Mouse (Mus musculus) hindbrain, postnatal 0 days (tissue): ENCODE results near the gene Syt7. TPM values are rescaled to one million over a fixed set of nuclear protein-coding genes. Genes with fewer than 3 reads are reported as not detected.

ENCODE experiments used
- ATAC-seq: fragments of 200-750 bp; cut with Nextera tagmentation; 2 replicates; pipeline ENCODE4 v1.8.0; 2017; ENCODE audit warnings: mild to moderate bottlenecking, moderate TSS enrichment, moderate library complexity
- DNase-seq: peaks from one replicate; pipeline ENCODE4 v3.0.0-alpha.2; 2015; ENCODE audit warnings: low spot score
- H3K27ac ChIP-seq: fragments of 300-500 bp; sonication (generic); 2 replicates; pipeline ENCODE4 v1.5.1; 2014; ENCODE audit warnings: mild to moderate bottlenecking
- H3K27me3 ChIP-seq: fragments of 300-500 bp; sonication (generic); 2 replicates; pipeline ENCODE4 v1.6.1; 2014; ENCODE audit warnings: low read length, mixed read lengths; ENCODE audit not compliant: insufficient read depth
- H3K36me3 ChIP-seq: fragments of 300-500 bp; sonication (generic); 2 replicates; pipeline ENCODE4 v1.6.1; 2014; ENCODE audit warnings: low read length, mixed read lengths; ENCODE audit not compliant: insufficient read depth
- H3K4me1 ChIP-seq: fragments of 300-500 bp; sonication (generic); 2 replicates; pipeline ENCODE4 v1.6.1; 2014; ENCODE audit warnings: antibody characterized with exemption, low read length, mixed read lengths; ENCODE audit not compliant: insufficient read depth
- H3K4me2 ChIP-seq: fragments of 300-500 bp; sonication (generic); 2 replicates; pipeline ENCODE4 v1.6.1; 2014; ENCODE audit warnings: low read depth, mild to moderate bottlenecking, low read length, moderate library complexity, mixed read lengths
- H3K4me3 ChIP-seq: fragments of 300-500 bp; sonication (generic); 2 replicates; pipeline ENCODE4 v1.5.1; 2014; ENCODE audit warnings: low read length
- H3K9ac ChIP-seq: fragments of 300-500 bp; sonication (generic); replicated peaks from 2 replicates; pipeline ENCODE4 v1.6.1; 2014; ENCODE audit warnings: mild to moderate bottlenecking, low read length, moderate library complexity, mixed read lengths
- H3K9me3 ChIP-seq: fragments of 300-500 bp; sonication (generic); 2 replicates; pipeline ENCODE4 v1.6.1; 2016; ENCODE audit warnings: low read length, mixed read lengths
- CTCF ChIP-seq: IDR thresholded peaks from 2 replicates; pipeline ENCODE4 v1.5.1; 2016; ENCODE audit warnings: antibody characterized with exemption, control low read depth, low read depth
- WGBS: fragments of 180-500 bp; shearing (Covaris S2); extraction: QIAGEN DNeasy Blood & Tissue Kit; methylation state at CpG from one replicate; pipeline ENCODE4 v1.1.7; 2014; 5-methylcytosine and 5-hydroxymethylcytosine counted together
- polyA plus RNA-seq: library from polyadenylated mRNA; unstranded; fragments of >200 nt; fragmentation: Nextera tagmentation; extraction: Ambion mirVana; gene quantifications from 2 replicates; pipeline ENCODE4 v1.2.1, GENCODE M21; 2015
- total RNA-seq: library from RNA; depleted of rRNA; stranded (reverse); fragments of >200 nt; gene quantifications from 2 replicates; pipeline ENCODE4 v1.2.3, GENCODE M21; 2014

The Syt7 gene
- total and polyA plus RNA-seq, 2 experiments from 2014 or later: 17.4 to 93.4 TPM

GRCm38 (mm10) chr19:10429371-10429770 lies 40.5 kb downstream of the Syt7 start:
- H3K27me3 ChIP-seq: no peaks in the 10 kb centered on the region
- ATAC-seq (no peak), DNase-seq (no peak)
- TF ChIP-seq CTCF: no peak
- WGBS: 84% methylated on average over 8 of the region's 8 CpGs
- peaks cover 11% of the 10 kb centered on the region; the same call in 1 of the 2 replicates for H3K4me1 ChIP-seq
- H3K27ac ChIP-seq: no peak overlapping the region
- H3K4me3 ChIP-seq: no peak overlapping the region
- H3K9ac ChIP-seq: no peak overlapping the region
- no peaks in the 10 kb centered on the region for H3K9me3 ChIP-seq
- no peaks in the 10 kb centered on the region for H3K36me3 ChIP-seq
- H3K4me2 ChIP-seq: no peak overlapping the region

- Histone ChIP-seq H3K4me1 (peaks cover 7% of the 10 kb centered on the region; the same call in 1 of the 2 replicates), H3K4me3 (no peak overlapping the region), H3K36me3 (no peaks in the 10 kb centered on the region), H3K27ac (no peak overlapping the region), H3K27me3 (no peaks in the 10 kb centered on the region), H3K9ac (no peak overlapping the region), H3K4me2 (no peak overlapping the region), H3K9me3 (no peaks in the 10 kb centered on the region)
- no peak for TF ChIP-seq CTCF
- WGBS: 56% methylated on average over 3 of the region's 3 CpGs
- ATAC-seq (no peak), DNase-seq (no peak)
These were observed 42.5 kb downstream of the Syt7 start for GRCm38 (mm10) chr19:10431410-10431809.

DNA sequence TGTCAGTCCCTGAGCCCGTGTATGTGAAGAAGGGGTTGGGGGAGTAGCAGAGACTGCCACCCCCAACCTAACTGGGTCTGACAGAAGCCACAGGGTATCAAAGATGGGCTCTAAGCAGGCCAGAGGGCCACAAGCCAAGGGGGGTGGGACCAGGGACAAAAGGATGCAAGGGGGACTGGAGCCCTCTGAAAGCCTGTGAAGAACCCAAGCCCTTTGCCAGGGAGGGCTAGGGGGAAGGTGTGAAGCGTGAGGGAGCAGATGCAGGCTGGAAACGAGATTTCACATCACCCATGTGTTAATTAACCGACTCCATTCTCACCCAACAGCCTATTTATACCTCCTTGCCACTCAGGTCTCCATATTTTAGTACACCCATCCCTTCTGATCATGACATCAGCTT lies 43.0 kb downstream of the Syt7 start:
- Histone ChIP-seq H3K4me3 (no peak overlapping the region), H3K9me3 (no peaks in the 10 kb centered on the region), H3K4me2 (no peak overlapping the region), H3K4me1 (peaks cover 7% of the 10 kb centered on the region; the same call in 1 of the 2 replicates), H3K36me3 (no peaks in the 10 kb centered on the region), H3K27me3 (no peaks in the 10 kb centered on the region), H3K27ac (no peak overlapping the region), H3K9ac (no peak overlapping the region)
- ATAC-seq (no peak), DNase-seq (no peak)
- no peak for TF ChIP-seq CTCF
- 31% methylated on average over 4 of the region's 4 CpGs for WGBS

DNA sequence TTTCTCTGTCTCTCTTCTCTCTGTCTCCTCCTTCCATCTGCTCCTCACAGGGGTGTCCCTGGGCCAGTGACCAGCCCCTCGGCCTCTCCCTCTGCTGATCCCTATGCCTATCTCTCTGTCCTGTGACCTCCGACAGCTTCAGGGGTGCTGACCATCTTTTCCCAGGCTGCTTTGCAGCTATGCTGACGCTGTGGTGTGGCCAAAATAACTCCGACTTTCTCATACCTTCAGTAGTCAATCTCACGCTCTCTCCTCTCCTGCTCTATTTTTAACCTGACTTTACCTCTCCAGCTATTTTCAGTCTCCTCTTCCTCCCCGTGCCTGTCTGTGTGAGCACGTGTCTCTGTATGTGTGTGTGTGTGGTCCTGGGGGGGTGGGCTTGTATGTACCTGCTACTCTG lies 44.3 kb downstream of the Syt7 start:
- no peak for DNase-seq
- Histone ChIP-seq H3K4me1 (peaks cover 7% of the 10 kb centered on the region; the same call in 1 of the 2 replicates), H3K4me2 (no peak overlapping the region), H3K27ac (no peak overlapping the region), H3K9ac (no peak overlapping the region), H3K36me3 (no peaks in the 10 kb centered on the region), H3K9me3 (no peaks in the 10 kb centered on the region), H3K4me3 (no peak overlapping the region), H3K27me3 (no peaks in the 10 kb centered on the region)
- no peak for TF ChIP-seq CTCF
- ATAC-seq: no peak
- WGBS: 79% methylated on average over 7 of the region's 7 CpGs

- no peak overlapping the region for H3K27ac ChIP-seq
- no peak overlapping the region for H3K9ac ChIP-seq
- no peaks in the 10 kb centered on the region for H3K36me3 ChIP-seq
- no peak for ATAC-seq
- no peak overlapping the region for H3K4me3 ChIP-seq
- H3K4me1 ChIP-seq: peaks cover 7% of the 10 kb centered on the region; the same call in 1 of the 2 replicates
- no peak overlapping the region for H3K4me2 ChIP-seq
- WGBS: 59% methylated on average over 9 of the region's 9 CpGs
- no peak for DNase-seq
- no peaks in the 10 kb centered on the region for H3K9me3 ChIP-seq
- no peaks in the 10 kb centered on the region for H3K27me3 ChIP-seq
- TF ChIP-seq CTCF: no peak
These were observed 45.1 kb downstream of the Syt7 start for GRCm38 (mm10) chr19:10433879-10434540.

- H3K4me1 ChIP-seq: peaks cover 5% of the 10 kb centered on the region; the same call in 1 of the 2 replicates
- no peak overlapping the region for H3K9ac ChIP-seq
- H3K9me3 ChIP-seq: no peaks in the 10 kb centered on the region
- H3K27me3 ChIP-seq: no peaks in the 10 kb centered on the region
- no peak overlapping the region for H3K27ac ChIP-seq
- TF ChIP-seq CTCF: no peak
- no peak overlapping the region for H3K4me3 ChIP-seq
- DNase-seq: no peak
- H3K36me3 ChIP-seq: no peaks in the 10 kb centered on the region
- 79% methylated on average over 6 of the region's 6 CpGs for WGBS
- no peak for ATAC-seq
- no peak overlapping the region for H3K4me2 ChIP-seq
These were observed 46.0 kb downstream of the Syt7 start for GRCm38 (mm10) chr19:10434927-10435326.

- no peak overlapping the region for H3K4me2 ChIP-seq
These were observed 47.0 kb downstream of the Syt7 start for GRCm38 (mm10) chr19:10435908-10436307.

More at GRCm38 (mm10) chr19:10435908-10436307, 47.0 kb downstream of the Syt7 start:
- Histone ChIP-seq H3K36me3 (peaks cover 2% of the 10 kb centered on the region; the same call in 1 of the 2 replicates), H3K4me1 (no peaks in the 10 kb centered on the region), H3K9ac (no peak overlapping the region), H3K9me3 (no peaks in the 10 kb centered on the region), H3K27me3 (no peaks in the 10 kb centered on the region), H3K27ac (no peak overlapping the region), H3K4me3 (no peak overlapping the region)
- peak; percentile 80 for DNase-seq
- peak; percentile 25; the same call in 1 of the 2 replicates for ATAC-seq
- 26% methylated on average over 3 of the region's 3 CpGs for WGBS
- TF ChIP-seq CTCF: peak; percentile 93
